Comparison of ENCODE assay signal across 11 mouse cellular contexts in genomic region chr2:32506673-32507668, GRCm38 (mm10). TPM values are rescaled to one million over a fixed set of nuclear protein-coding genes. Genes with fewer than 3 reads are reported as not detected.
DNase-seq lines count a peak whose midpoint lies in the region; ATAC-seq and TF ChIP-seq lines count a peak whose summit lies in the region.
"Had no signal": no experiment of that assay in that cellular context is flagged by ENCODE, and none has a peak within 500 bp of the region (broad histone marks: within the 10 kb centered on the region; RNA-seq: fewer than 3 reads in every experiment).

No protein-coding gene starts in this region.

- peak overlapping the region; percentile 48; the same call in 1 of the 2 replicates for H3K27ac ChIP-seq in liver, postnatal 0 days (ENCODE audit: low read depth)
- peak overlapping the region; percentile 20; the same call in 1 of the 2 replicates for H3K27ac ChIP-seq in heart, embryonic 16.5 days (ENCODE audit: low read length)
- H3K27ac ChIP-seq: embryonic facial prominence, embryonic 15.5 days; midbrain, embryonic 12.5 days had no signal

- TF ChIP-seq EP300 in liver, postnatal 0 days (IDR thresholded peaks at IDR 0.05; ENCODE audit: low read depth) = no peak

- peak; percentile 27 to 42 for DNase-seq in adrenal gland, postnatal 36 days
- DNase-seq in adrenal gland, adult 8-10 months = no peak
- no peak for DNase-seq in liver, postnatal 0 days
- DNase-seq in liver = no peak
- DNase-seq in monocyte, adult 2 months (ENCODE audit: low read depth in 1 of 2, low spot score in 2 of 2) = peak; percentile 20 to 67
- no peak for DNase-seq in thymus, postnatal 25 days
- DNase-seq in right cerebral cortex, postnatal 25 days = no peak
- DNase-seq: cerebellum, adult 11-12 months had no signal

- TF ChIP-seq CTCF in liver, postnatal 0 days (IDR thresholded peaks at IDR 0.05; ENCODE audit: low read depth) = no peak

- H3K9me3 ChIP-seq in liver, postnatal 0 days (ENCODE audit: low read length) = 0 out of 2 replicates have a peak, but pooled peaks cover 4% of the 10 kb centered on the region
- peaks cover 5% of the 10 kb centered on the region; the same call in 1 of the 2 replicates for H3K9me3 ChIP-seq in heart, embryonic 16.5 days (replicated peaks; ENCODE audit: control insufficient read depth, low read length)
- H3K9me3 ChIP-seq: embryonic facial prominence, embryonic 15.5 days; midbrain, embryonic 12.5 days had no signal

- no peak overlapping the region for H3K4me2 ChIP-seq in liver, postnatal 0 days (ENCODE audit: low read depth, low read length)
- H3K4me2 ChIP-seq in heart, embryonic 16.5 days (ENCODE audit: low read depth, low read length) = no peak overlapping the region
- H3K4me2 ChIP-seq: embryonic facial prominence, embryonic 15.5 days; midbrain, embryonic 12.5 days had no signal

- H3K36me3 ChIP-seq in liver, postnatal 0 days (replicated peaks; ENCODE audit: insufficient read depth, low read length) = no peaks in the 10 kb centered on the region
- no peaks in the 10 kb centered on the region for H3K36me3 ChIP-seq in heart, embryonic 16.5 days (ENCODE audit: control insufficient read depth, insufficient read depth)
- H3K36me3 ChIP-seq: embryonic facial prominence, embryonic 15.5 days; midbrain, embryonic 12.5 days had no signal

- H3K4me1 ChIP-seq in liver, postnatal 0 days (ENCODE audit: insufficient read depth) = peaks cover 3% of the 10 kb centered on the region; the same call in 1 of the 2 replicates
- H3K4me1 ChIP-seq in heart, embryonic 16.5 days (ENCODE audit: control insufficient read depth, insufficient read depth, low read length) = peaks cover 10% of the 10 kb centered on the region
- H3K4me1 ChIP-seq: midbrain, embryonic 12.5 days had no signal

- ATAC-seq in liver, postnatal 0 days = peak; percentile 67
- ATAC-seq in heart, embryonic 16.5 days (replicated peaks; ENCODE audit: extremely low read depth, insufficient read depth, low FRiP score) = 0 out of 2 replicates have a peak, but pooled peaks have one; percentile 21

- H3K4me3 ChIP-seq in liver, postnatal 0 days (ENCODE audit: low read depth, low read length) = no peak overlapping the region
- H3K4me3 ChIP-seq in heart, embryonic 16.5 days (ENCODE audit: low read length) = no peak overlapping the region
- H3K4me3 ChIP-seq: embryonic facial prominence, embryonic 15.5 days; midbrain, embryonic 12.5 days had no signal

- WGBS in liver, postnatal 0 days (ENCODE audit: insufficient replicate concordance) = 41% methylated on average over 21 of the region's 22 CpGs
- 50% methylated on average over 22 of the region's 22 CpGs for WGBS in heart, embryonic 16.5 days

- no peaks in the 10 kb centered on the region for H3K27me3 ChIP-seq in liver, postnatal 0 days (ENCODE audit: insufficient read depth, low read length)
- no peaks in the 10 kb centered on the region for H3K27me3 ChIP-seq in heart, embryonic 16.5 days (ENCODE audit: control insufficient read depth, insufficient read depth, low read length)
- H3K27me3 ChIP-seq: embryonic facial prominence, embryonic 15.5 days had no signal

- no peak overlapping the region for H3K9ac ChIP-seq in liver, postnatal 0 days (replicated peaks)
- H3K9ac ChIP-seq in heart, embryonic 16.5 days (ENCODE audit: low read length) = no peak overlapping the region
- H3K9ac ChIP-seq: embryonic facial prominence, embryonic 15.5 days; midbrain, embryonic 12.5 days had no signal

RNA-seq across cellular contexts. Expression of gene Fam102a, which starts 28.2 kb away (rescaled TPM):
- 10 to 100 TPM; 21.5 to 34.8 TPM for total RNA-seq in adrenal gland, postnatal 36 days (2021)
- 10 to 100 TPM; 39.5 to 50.2 (median 47.2) TPM for total RNA-seq in adrenal gland, adult 8-10 months (2022)
- 4.8 and 6.1 TPM in 2 replicates for polyA plus RNA-seq in liver, postnatal 0 days (2015; fragmentation: Nextera tagmentation; extraction: Ambion mirVana)
- polyA plus RNA-seq in heart, embryonic 16.5 days (2015; fragmentation: Nextera tagmentation; extraction: Ambion mirVana) = 5.8 and 6.6 TPM in 2 replicates

RNA-seq across cellular contexts. Expression of gene Slc25a25, which starts 55.7 kb away (rescaled TPM):
- 10 to 100 TPM; 78.8 to 99.7 TPM for total RNA-seq in adrenal gland, postnatal 36 days (2021)
- 10 to 100 TPM; 17.9 to 79.8 (median 27.3) TPM for total RNA-seq in adrenal gland, adult 8-10 months (2022)
- 32.4 and 36.9 TPM in 2 replicates for polyA plus RNA-seq in liver, postnatal 0 days (2015; fragmentation: Nextera tagmentation; extraction: Ambion mirVana)
- polyA plus RNA-seq in heart, embryonic 16.5 days (2015; fragmentation: Nextera tagmentation; extraction: Ambion mirVana) = 12.2 and 12.8 TPM in 2 replicates

RNA-seq across cellular contexts. Expression of gene Naif1, which starts 56.7 kb away (rescaled TPM):
- 1 to 10 TPM; 4.3 to 5.2 TPM for total RNA-seq in adrenal gland, postnatal 36 days (2021)
- 1 to 10 TPM; 4.2 to 5.5 (median 5.0) TPM for total RNA-seq in adrenal gland, adult 8-10 months (2022)
- 1.6 and 1.8 TPM in 2 replicates for polyA plus RNA-seq in liver, postnatal 0 days (2015; fragmentation: Nextera tagmentation; extraction: Ambion mirVana)
- polyA plus RNA-seq in heart, embryonic 16.5 days (2015; fragmentation: Nextera tagmentation; extraction: Ambion mirVana) = 5.1 and 5.6 TPM in 2 replicates

Comparison
In these comparisons a context has a peak if more than half of its experiments do, and no peak if none do; other contexts are left out.
1. DNase-seq: peak in adrenal gland, postnatal 36 days (2 of 2) and monocyte, adult 2 months (2 of 2); none in adrenal gland, adult 8-10 months (single experiment), liver, postnatal 0 days (single experiment), liver (single experiment), thymus, postnatal 25 days (single experiment) and right cerebral cortex, postnatal 25 days (single experiment).